Mouse (Mus musculus) midbrain, embryonic 13.5 days (tissue): ENCODE measurements around the gene Pcdh9. TPM values are rescaled to one million over a fixed set of nuclear protein-coding genes. Genes with fewer than 3 reads are reported as not detected.

Source experiments
- ATAC-seq: fragments of 200-750 bp; cut with Nextera tagmentation; 2 replicates; pipeline ENCODE4 v1.8.0; 2017; ENCODE audit warnings: mild to moderate bottlenecking, moderate TSS enrichment, moderate library complexity
- H3K27ac ChIP-seq: fragments of 300-500 bp; sonication (generic); 2 replicates; pipeline ENCODE4 v1.5.1; 2015; ENCODE audit warnings: inconsistent platforms, mild to moderate bottlenecking, moderate library complexity
- H3K27me3 ChIP-seq: fragments of 300-500 bp; sonication (generic); 2 replicates; pipeline ENCODE4 v1.6.1; 2015; ENCODE audit warnings: mild to moderate bottlenecking, inconsistent platforms
- H3K36me3 ChIP-seq: fragments of 300-500 bp; sonication (generic); 2 replicates; pipeline ENCODE4 v1.6.1; 2015; ENCODE audit warnings: mild to moderate bottlenecking, inconsistent platforms
- H3K4me1 ChIP-seq: fragments of 300-500 bp; sonication (generic); replicated peaks from 2 replicates; pipeline ENCODE4 v1.6.1; 2015; ENCODE audit warnings: inconsistent platforms
- H3K4me2 ChIP-seq: fragments of 300-500 bp; sonication (generic); replicated peaks from 2 replicates; pipeline ENCODE4 v1.6.1; 2015; ENCODE audit warnings: moderate library complexity, mild to moderate bottlenecking, inconsistent platforms
- H3K4me3 ChIP-seq: fragments of 300-500 bp; sonication (generic); replicated peaks from 2 replicates; pipeline ENCODE4 v1.5.1; 2015; ENCODE audit warnings: mild to moderate bottlenecking, inconsistent platforms
- H3K9ac ChIP-seq: fragments of 300-500 bp; sonication (generic); replicated peaks from 2 replicates; pipeline ENCODE4 v1.6.1; 2015; ENCODE audit warnings: mild to moderate bottlenecking, inconsistent platforms
- H3K9me3 ChIP-seq: fragments of 300-500 bp; sonication (generic); 2 replicates; pipeline ENCODE4 v1.6.1; 2016; ENCODE audit warnings: mild to moderate bottlenecking, inconsistent platforms
- WGBS: fragments of 180-500 bp; shearing (Covaris S2); methylation state at CpG from one replicate; pipeline ENCODE4 v1.1.7; 2015; 5-methylcytosine and 5-hydroxymethylcytosine counted together
- polyA plus RNA-seq: library from polyadenylated mRNA; unstranded; fragments of >200 nt; fragmentation: Nextera tagmentation; extraction: Ambion mirVana; gene quantifications from 2 replicates; pipeline ENCODE4 v1.2.1, GENCODE M21; 2015

Pcdh9 gene
- polyA plus RNA-seq, 1 experiment from 2014 or later = 105 TPM

DNA sequence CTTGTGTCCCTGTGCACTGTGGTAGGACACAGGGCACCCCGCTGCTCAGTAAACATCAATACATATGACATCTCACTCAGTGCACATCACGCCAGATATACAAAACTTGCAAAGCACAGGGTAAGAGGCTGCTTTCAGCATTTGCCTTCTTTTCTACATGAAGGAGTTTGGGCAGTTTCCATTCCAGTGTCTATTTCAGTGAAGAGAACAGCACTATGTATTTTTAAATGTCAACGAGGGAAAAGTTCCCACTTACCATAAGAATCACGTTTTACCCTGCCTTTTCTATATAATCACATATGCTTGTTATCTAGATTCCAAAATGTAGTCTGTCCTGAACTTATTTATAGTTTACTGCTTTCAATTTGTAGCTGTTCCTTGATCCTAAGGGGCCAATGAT is 355.6 kb downstream of the Pcdh9 start:
- no peaks in the 10 kb centered on the region for H3K9me3 ChIP-seq
- no peak for ATAC-seq
- H3K9ac ChIP-seq = no peak overlapping the region
- H3K36me3 ChIP-seq = no peaks in the 10 kb centered on the region
- H3K4me1 ChIP-seq = no peaks in the 10 kb centered on the region
- H3K4me3 ChIP-seq = no peak overlapping the region
- no peaks in the 10 kb centered on the region for H3K27me3 ChIP-seq
- WGBS = 84% methylated on average over 4 of the region's 4 CpGs
- H3K27ac ChIP-seq = no peak overlapping the region
- no peak overlapping the region for H3K4me2 ChIP-seq

DNA sequence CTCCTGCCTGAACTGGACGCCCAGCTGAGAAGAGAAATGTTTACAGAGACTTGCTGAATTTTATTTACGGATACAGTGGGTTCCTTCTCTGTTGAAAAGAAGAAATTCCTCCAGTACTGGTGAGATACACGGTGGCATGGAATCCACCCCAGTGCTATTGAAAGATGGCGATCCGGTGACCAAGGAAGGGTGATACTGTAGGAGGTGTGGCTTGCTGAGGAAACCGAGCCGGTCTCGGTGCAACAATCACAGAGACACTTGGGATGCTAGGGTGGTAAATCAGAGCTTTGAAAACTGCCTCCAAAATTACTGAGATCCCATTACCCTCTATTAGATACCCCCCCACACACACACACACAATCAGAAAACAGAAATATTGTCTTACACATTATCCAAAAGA is 367.0 kb downstream of the Pcdh9 start:
- WGBS = 80% methylated on average over 8 of the region's 8 CpGs
- ATAC-seq = no peak
- H3K4me2 ChIP-seq = no peak overlapping the region

DNA sequence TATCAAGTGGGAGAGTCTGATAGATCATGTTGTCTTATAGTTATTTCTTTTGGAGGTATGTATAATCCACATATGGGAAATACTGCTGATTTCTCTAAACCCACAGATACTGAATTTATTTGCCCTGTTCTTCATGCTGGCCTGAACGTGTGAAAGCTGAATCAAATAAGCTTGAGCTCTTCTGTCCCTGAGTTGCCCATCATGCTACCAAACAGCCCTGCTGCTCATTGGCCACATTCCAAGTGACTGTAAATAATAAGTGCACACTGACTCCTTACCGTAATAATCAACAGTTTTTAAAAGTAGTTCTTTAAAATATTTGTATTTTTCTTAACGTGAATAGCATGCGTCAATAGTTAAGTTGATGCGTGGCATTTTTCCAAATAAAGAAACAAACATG is 370.3 kb downstream of the Pcdh9 start:
- H3K27ac ChIP-seq = no peak overlapping the region
- peaks cover 7% of the 10 kb centered on the region; the same call in 1 of the 2 replicates for H3K4me1 ChIP-seq
- H3K27me3 ChIP-seq = no peaks in the 10 kb centered on the region
- WGBS = 82% methylated on average over 5 of the region's 5 CpGs
- no peak for ATAC-seq
- H3K4me2 ChIP-seq = no peak overlapping the region
- H3K36me3 ChIP-seq = no peaks in the 10 kb centered on the region
- no peaks in the 10 kb centered on the region for H3K9me3 ChIP-seq
- no peak overlapping the region for H3K9ac ChIP-seq
- H3K4me3 ChIP-seq = no peak overlapping the region

More for the DNA sequence above, 367.0 kb downstream of the Pcdh9 start:
- no peaks in the 10 kb centered on the region for H3K9me3 ChIP-seq
- no peak overlapping the region for H3K9ac ChIP-seq
- H3K4me3 ChIP-seq = no peak overlapping the region
- peak overlapping the region; percentile 14; the same call in 1 of the 2 replicates for H3K27ac ChIP-seq
- H3K36me3 ChIP-seq = no peaks in the 10 kb centered on the region
- peaks cover 7% of the 10 kb centered on the region; the same call in 1 of the 2 replicates for H3K4me1 ChIP-seq
- no peaks in the 10 kb centered on the region for H3K27me3 ChIP-seq

DNA sequence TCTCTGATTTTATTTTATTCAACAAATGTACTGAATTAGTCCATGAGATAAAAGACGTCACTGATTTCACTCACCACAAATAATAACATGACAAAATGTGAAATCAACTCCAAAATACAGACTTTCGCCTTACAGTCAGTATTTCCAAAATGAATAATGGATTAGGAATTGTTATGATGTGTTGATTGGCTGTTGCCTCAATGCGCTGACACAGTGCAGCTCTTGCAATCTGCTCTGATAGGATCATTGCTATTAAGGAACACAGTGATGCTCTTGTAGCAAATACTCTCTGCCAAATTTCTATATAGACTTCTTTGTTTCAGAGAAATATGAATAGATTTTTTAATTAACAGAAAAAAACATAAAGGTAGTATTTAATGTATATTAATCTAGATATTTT is 373.8 kb downstream of the Pcdh9 start:
- Histone ChIP-seq H3K27ac (no peak overlapping the region), H3K9me3 (no peaks in the 10 kb centered on the region), H3K4me3 (no peak overlapping the region), H3K36me3 (no peaks in the 10 kb centered on the region), H3K9ac (no peak overlapping the region), H3K4me1 (no peaks in the 10 kb centered on the region), H3K27me3 (no peaks in the 10 kb centered on the region), H3K4me2 (no peak overlapping the region)
- no peak for ATAC-seq
- 79% methylated on average over 3 of the region's 3 CpGs for WGBS

DNA sequence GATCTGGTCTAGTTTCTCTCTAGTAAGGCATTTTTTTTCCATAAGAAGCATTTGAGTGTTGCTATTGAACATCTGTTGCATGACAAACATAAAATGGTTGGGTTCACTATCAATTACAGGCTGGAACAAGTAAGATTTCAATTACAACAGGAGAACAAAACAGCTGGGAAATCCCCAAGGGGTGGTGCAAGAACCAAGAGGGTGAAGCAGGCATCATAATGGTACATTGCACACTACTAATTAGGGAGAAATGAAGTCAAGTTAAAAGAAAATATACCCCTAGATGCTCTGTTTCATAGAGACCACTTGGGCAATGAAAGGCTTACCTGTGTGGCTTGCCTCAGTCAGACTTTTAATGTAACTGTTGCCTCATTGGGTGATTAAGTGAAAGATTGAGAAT is 384.4 kb downstream of the Pcdh9 start:
- Histone ChIP-seq H3K4me1 (no peaks in the 10 kb centered on the region), H3K9me3 (no peaks in the 10 kb centered on the region), H3K27ac (no peak overlapping the region), H3K4me2 (no peak overlapping the region), H3K9ac (no peak overlapping the region), H3K27me3 (no peaks in the 10 kb centered on the region), H3K36me3 (no peaks in the 10 kb centered on the region), H3K4me3 (no peak overlapping the region)
- no peak for ATAC-seq

DNA sequence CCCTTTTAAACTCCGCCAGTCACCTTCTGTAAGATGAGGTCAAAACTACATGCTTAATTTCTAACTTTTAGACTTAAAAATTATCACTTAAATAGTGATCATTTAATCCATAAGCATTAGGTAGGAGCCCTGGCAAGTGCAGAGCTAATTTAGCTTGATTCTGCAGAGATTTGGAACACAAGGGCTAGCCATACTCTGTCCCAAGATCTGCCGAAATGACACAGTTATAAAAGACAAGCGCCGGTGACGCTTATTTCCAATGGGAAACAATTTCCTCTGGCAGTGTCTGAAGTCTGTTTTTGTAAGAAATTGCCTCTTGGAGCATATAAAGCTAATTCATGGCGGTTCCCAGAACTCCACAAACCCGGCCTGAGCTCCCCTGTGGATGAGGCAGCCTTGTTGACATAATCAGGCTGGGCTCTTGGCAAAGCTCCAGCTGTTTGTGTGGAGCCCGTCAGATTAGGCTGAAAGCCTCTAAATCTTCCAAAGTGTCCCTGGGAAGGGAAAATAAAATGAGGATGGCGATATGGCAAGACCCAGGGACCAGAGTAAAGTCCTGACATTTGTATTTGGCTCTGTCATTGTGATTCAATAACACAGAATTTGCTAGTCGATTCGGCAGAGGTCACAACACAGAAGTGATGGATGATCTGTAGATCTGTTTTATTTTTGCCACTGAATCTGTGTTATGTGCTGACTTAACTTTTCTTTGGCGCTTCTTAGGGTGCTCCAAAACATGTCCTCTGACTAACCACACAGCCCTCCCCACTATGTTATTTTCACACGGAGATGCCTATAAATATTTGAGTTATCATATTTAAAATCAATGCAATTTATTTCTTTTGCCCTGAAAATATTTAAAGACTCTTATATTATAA is 391.4 kb downstream of the Pcdh9 start:
- WGBS = 26% methylated on average over 13 of the region's 13 CpGs
- peak; percentile 92 for ATAC-seq
- H3K36me3 ChIP-seq = no peaks in the 10 kb centered on the region
- no peaks in the 10 kb centered on the region for H3K9me3 ChIP-seq
- no peaks in the 10 kb centered on the region for H3K27me3 ChIP-seq
- no peak overlapping the region for H3K4me3 ChIP-seq
- H3K4me2 ChIP-seq = peak overlapping the region; percentile 30
- H3K9ac ChIP-seq = no peak overlapping the region
- H3K27ac ChIP-seq = peak overlapping the region; percentile 44; the same call in 1 of the 2 replicates
- peaks cover 11% of the 10 kb centered on the region for H3K4me1 ChIP-seq

DNA sequence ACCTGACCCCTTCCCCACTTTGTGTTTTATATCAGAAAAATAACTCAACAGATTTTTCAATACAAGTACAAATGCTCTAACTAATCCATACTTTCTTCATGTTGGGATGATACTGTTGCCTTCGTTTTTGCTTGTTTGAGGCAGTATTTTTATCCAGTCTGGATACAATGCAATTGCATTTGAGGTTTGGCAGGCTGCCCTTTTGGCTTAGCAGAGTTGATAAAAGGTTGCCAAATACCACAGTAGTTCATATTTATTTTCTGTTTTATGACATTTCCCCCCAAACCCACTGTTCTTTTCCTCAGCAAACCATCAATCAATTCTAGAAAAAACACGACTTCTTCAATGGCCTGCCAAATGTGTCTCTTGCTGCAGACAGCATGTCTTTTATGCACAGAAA is 415.5 kb downstream of the Pcdh9 start:
- H3K4me2 ChIP-seq = no peak overlapping the region
- no peaks in the 10 kb centered on the region for H3K36me3 ChIP-seq
- H3K4me3 ChIP-seq = no peak overlapping the region
- H3K27me3 ChIP-seq = no peaks in the 10 kb centered on the region
- ATAC-seq = no peak
- no peaks in the 10 kb centered on the region for H3K9me3 ChIP-seq
- H3K27ac ChIP-seq = no peak overlapping the region
- no peak overlapping the region for H3K9ac ChIP-seq
- 79% methylated on average over 2 of the region's 2 CpGs for WGBS
- 0 out of 2 replicates have a peak, but pooled peaks cover 3% of the 10 kb centered on the region for H3K4me1 ChIP-seq

DNA sequence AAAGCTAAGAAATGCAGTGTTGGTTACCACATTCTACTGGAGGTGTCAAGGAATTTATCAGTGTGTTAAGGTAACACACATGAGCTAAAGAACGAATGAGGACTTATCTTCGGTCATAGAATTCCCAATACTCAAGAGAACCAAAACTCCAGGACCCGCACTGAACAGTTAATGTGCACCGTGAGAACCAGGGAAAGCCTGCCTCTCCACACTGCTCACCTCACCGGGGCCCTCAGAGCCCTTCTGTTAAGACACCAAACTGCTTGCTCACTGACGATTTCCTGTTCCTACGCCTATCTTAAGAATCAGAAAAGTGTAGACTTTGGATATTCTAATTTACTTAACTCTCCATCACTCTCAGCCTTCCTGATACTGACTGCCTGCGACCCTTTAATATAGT is 418.0 kb downstream of the Pcdh9 start:
- no peak for ATAC-seq
- Histone ChIP-seq H3K9me3 (no peaks in the 10 kb centered on the region), H3K4me3 (no peak overlapping the region), H3K4me2 (no peak overlapping the region), H3K27me3 (no peaks in the 10 kb centered on the region), H3K27ac (no peak overlapping the region), H3K4me1 (no peaks in the 10 kb centered on the region), H3K9ac (no peak overlapping the region), H3K36me3 (no peaks in the 10 kb centered on the region)
- 91% methylated on average over 8 of the region's 8 CpGs for WGBS

DNA sequence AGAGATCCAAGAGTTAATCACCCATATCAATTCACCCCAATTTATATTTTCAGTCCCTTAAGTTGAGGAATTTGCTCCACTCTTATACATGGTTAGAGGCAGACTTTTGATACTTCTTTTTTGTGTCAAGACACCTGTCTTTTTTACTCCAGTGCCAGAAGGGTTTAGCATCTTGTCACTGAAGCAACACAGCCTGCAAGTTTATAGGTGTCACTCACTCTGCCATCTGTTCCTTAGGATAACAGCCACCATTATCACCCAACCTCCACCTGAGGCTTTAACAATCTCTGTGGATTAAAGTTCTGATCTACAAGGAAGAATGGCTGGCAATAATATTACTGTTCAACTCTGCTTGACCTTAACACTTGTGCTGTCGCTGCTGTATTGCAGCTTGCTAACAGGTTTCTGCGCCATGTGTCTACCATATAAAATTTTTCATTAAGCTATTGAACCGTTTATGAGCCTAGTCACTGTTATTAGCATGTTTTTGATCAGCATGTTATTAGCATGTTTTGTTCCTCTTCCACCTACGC is 427.1 kb downstream of the Pcdh9 start:
- WGBS = 88% methylated on average over 4 of the region's 4 CpGs
- no peak overlapping the region for H3K9ac ChIP-seq
- H3K36me3 ChIP-seq = no peaks in the 10 kb centered on the region
- H3K4me2 ChIP-seq = no peak overlapping the region
- no peak for ATAC-seq
- no peaks in the 10 kb centered on the region for H3K9me3 ChIP-seq
- no peak overlapping the region for H3K4me3 ChIP-seq
- no peaks in the 10 kb centered on the region for H3K4me1 ChIP-seq
- H3K27me3 ChIP-seq = no peaks in the 10 kb centered on the region
- no peak overlapping the region for H3K27ac ChIP-seq

DNA sequence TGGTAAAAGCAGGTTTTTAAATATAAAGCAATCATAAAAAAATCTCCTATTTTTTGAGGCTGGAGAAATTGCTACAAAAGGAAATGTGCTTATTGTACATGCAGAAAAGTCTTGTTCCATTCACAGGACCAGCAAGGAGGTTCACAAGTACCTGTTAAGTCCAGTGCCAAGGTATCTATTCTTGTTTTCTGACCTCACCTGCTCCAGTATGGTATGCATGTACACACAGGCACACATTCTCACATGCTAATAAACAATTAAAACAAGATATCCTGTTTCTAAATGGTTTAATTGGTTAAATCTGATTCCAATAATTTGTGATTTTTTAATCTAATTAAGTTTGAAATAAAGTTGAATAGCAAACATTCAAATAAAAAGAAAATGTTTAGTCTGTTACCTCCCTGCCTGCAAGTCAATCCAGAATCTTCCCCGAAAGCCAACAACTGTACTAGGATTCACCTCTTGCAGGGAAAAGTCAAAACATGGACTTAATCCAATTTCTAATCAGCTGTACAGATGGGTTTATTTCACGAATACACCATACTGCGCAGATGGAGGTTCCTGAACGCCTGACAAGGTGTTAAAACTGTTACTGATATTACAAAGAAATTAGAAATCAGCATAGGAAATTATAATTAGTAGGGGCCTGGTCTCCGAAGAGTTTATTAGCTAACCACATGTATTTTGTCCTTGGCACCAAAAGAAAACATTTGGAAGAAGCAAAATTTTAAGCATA is 439.4 kb downstream of the Pcdh9 start:
- ATAC-seq = no peak
- H3K9ac ChIP-seq = no peak overlapping the region

DNA sequence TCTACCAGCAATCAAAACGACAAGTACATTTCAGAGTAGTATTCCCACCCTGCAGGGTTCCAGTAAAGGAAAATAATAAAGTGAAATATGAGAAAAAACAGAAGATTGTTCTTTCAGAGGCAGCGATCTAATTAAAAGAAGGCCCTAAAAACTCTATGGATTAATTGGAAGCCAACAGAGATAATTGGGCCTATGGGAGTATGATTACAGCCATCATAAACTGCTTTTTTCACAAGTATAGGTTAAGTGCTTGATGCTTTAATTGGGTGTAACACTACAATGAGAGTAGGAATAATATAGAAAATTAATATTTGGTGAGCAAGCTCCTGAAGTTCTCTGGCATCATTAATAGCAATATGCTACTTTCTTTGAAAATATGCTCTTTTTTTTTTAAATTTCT is 448.6 kb downstream of the Pcdh9 start:
- Histone ChIP-seq H3K36me3 (no peaks in the 10 kb centered on the region), H3K9me3 (no peaks in the 10 kb centered on the region), H3K27ac (no peak overlapping the region), H3K9ac (no peak overlapping the region), H3K27me3 (no peaks in the 10 kb centered on the region), H3K4me1 (no peaks in the 10 kb centered on the region), H3K4me2 (no peak overlapping the region), H3K4me3 (no peak overlapping the region)
- WGBS = 62% methylated on average over 2 of the region's 2 CpGs
- no peak for ATAC-seq

More for the DNA sequence above, 439.4 kb downstream of the Pcdh9 start:
- Histone ChIP-seq H3K4me1 (no peaks in the 10 kb centered on the region), H3K27ac (no peak overlapping the region), H3K4me2 (no peak overlapping the region), H3K27me3 (no peaks in the 10 kb centered on the region), H3K36me3 (no peaks in the 10 kb centered on the region), H3K9me3 (no peaks in the 10 kb centered on the region), H3K4me3 (no peak overlapping the region)
- 87% methylated on average over 5 of the region's 5 CpGs for WGBS

DNA sequence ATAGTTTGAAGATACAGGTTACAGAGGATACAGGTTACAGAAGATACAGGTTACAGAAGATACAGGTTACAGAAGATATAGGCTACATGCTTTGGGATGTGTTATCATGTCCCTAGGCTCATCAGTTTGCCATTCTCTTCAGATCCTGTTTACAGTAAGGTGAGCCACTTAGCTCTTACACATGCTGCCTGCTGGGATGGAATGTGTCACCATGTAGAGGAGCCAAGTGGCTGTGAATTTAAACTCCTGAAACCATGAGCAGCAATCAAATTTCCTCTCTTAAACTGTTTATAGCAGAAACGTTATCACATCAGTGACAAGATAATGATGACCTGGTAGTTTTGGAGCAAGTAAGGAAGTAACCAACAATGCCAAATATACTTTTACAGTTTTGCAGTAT is 453.3 kb downstream of the Pcdh9 start:
- Histone ChIP-seq H3K4me2 (no peak overlapping the region), H3K9ac (no peak overlapping the region), H3K27ac (no peak overlapping the region), H3K4me1 (no peaks in the 10 kb centered on the region), H3K27me3 (no peaks in the 10 kb centered on the region), H3K9me3 (no peaks in the 10 kb centered on the region), H3K4me3 (no peak overlapping the region), H3K36me3 (no peaks in the 10 kb centered on the region)
- WGBS = 87% methylated on average over 1 of the region's 1 CpGs
- no peak for ATAC-seq
